In genomic region chr14:31168425-31168824, GRCm38 (mm10) we compare ENCODE assay signal across 8 mouse cellular contexts. TPM values are rescaled to one million over a fixed set of nuclear protein-coding genes. Genes with fewer than 3 reads are reported as not detected.
DNase-seq lines count a peak whose midpoint lies in the region; ATAC-seq and TF ChIP-seq lines count a peak whose summit lies in the region.

Stab1 (minus strand) TSS chr14:31168641.

- H3K4me2 ChIP-seq in heart, embryonic 15.5 days = peak within 1 kb of the TSS; percentile 55
- H3K4me2 ChIP-seq in liver, postnatal 0 days (ENCODE audit: low read depth, low read length) = 0 out of 2 replicates have a peak within 1 kb of the TSS, but pooled peaks have one; percentile 4
- H3K4me2 ChIP-seq in stomach, embryonic 16.5 days (ENCODE audit: low read depth, low read length) = 0 out of 2 replicates have a peak within 1 kb of the TSS, but pooled peaks have one; percentile 21

- peak; percentile 47; the same call in 1 of the 2 replicates for ATAC-seq in heart, embryonic 15.5 days (replicated peaks; ENCODE audit: insufficient number of reproducible peaks, insufficient read depth, low FRiP score, low read depth)
- peak; percentile 7; the same call in 1 of the 2 replicates for ATAC-seq in liver, postnatal 0 days
- no peak for ATAC-seq in stomach, embryonic 16.5 days (ENCODE audit: insufficient read depth, low FRiP score)
- ATAC-seq in megakaryocyte-erythroid progenitor cell, adult 5-6 weeks (replicated peaks; ENCODE audit: low FRiP score, low TSS enrichment, poor library complexity, severe bottlenecking) = no peak

- peak within 1 kb of the TSS; percentile 19; the same call in 1 of the 2 replicates for H3K27ac ChIP-seq in embryonic facial prominence, embryonic 10.5 days (replicated peaks)
- peak within 1 kb of the TSS; percentile 66 for H3K27ac ChIP-seq in heart, embryonic 15.5 days
- H3K27ac ChIP-seq in liver, postnatal 0 days (ENCODE audit: low read depth) = peak within 1 kb of the TSS; percentile 69
- peak within 1 kb of the TSS; percentile 53; the same call in 1 of the 2 replicates for H3K27ac ChIP-seq in stomach, embryonic 16.5 days (ENCODE audit: low read length)

- no peaks in the 10 kb centered on the region for H3K9me3 ChIP-seq in embryonic facial prominence, embryonic 10.5 days
- no peaks in the 10 kb centered on the region for H3K9me3 ChIP-seq in heart, embryonic 15.5 days (replicated peaks)
- no peaks in the 10 kb centered on the region for H3K9me3 ChIP-seq in liver, postnatal 0 days (ENCODE audit: low read length)
- no peaks in the 10 kb centered on the region for H3K9me3 ChIP-seq in stomach, embryonic 16.5 days (replicated peaks; ENCODE audit: control insufficient read depth, low read length)

- H3K9ac ChIP-seq in heart, embryonic 15.5 days = peak within 1 kb of the TSS; percentile 38
- H3K9ac ChIP-seq in liver, postnatal 0 days (replicated peaks) = peak within 1 kb of the TSS; percentile 50
- H3K9ac ChIP-seq in stomach, embryonic 16.5 days (ENCODE audit: low read length) = peak within 1 kb of the TSS; percentile 43

- DNase-seq in adrenal gland, adult (ENCODE audit: inconsistent age in 2 of 2, low spot score in 1 of 2) = peak; percentile 66 to 77
- no peak for DNase-seq in embryonic facial prominence, embryonic 10.5 days (ENCODE audit: low spot score)
- DNase-seq in kidney, postnatal 10 days = peak; percentile 74
- no peak for DNase-seq in liver, postnatal 0 days
- DNase-seq in c-Kit-positive CD71-positive TER-119-positive erythroid progenitor cells, embryonic 14.5 days (ENCODE audit: low spot score) = no peak

- peak; percentile 60; the same call in 1 of the 2 replicates for TF ChIP-seq EP300 in liver, postnatal 0 days (IDR thresholded peaks at IDR 0.05; ENCODE audit: low read depth)

- WGBS in embryonic facial prominence, embryonic 10.5 days = 57% methylated on average over 10 of the region's 10 CpGs
- WGBS in heart, embryonic 15.5 days = 23% methylated on average over 10 of the region's 10 CpGs
- 15% methylated on average over 10 of the region's 10 CpGs for WGBS in liver, postnatal 0 days (ENCODE audit: insufficient replicate concordance)
- WGBS in stomach, embryonic 16.5 days = 30% methylated on average over 10 of the region's 10 CpGs

- TF ChIP-seq CTCF in liver, postnatal 0 days (IDR thresholded peaks at IDR 0.05; ENCODE audit: low read depth) = no peak

- peaks cover 40% of the 10 kb centered on the region for H3K36me3 ChIP-seq in embryonic facial prominence, embryonic 10.5 days (replicated peaks)
- H3K36me3 ChIP-seq in heart, embryonic 15.5 days = peaks cover 36% of the 10 kb centered on the region
- H3K36me3 ChIP-seq in liver, postnatal 0 days (replicated peaks; ENCODE audit: insufficient read depth, low read length) = peaks cover 33% of the 10 kb centered on the region
- peaks cover 34% of the 10 kb centered on the region for H3K36me3 ChIP-seq in stomach, embryonic 16.5 days (ENCODE audit: control insufficient read depth, insufficient read depth, low read length)

- peaks cover 21% of the 10 kb centered on the region for H3K4me1 ChIP-seq in embryonic facial prominence, embryonic 10.5 days
- peaks cover 62% of the 10 kb centered on the region for H3K4me1 ChIP-seq in heart, embryonic 15.5 days (replicated peaks)
- peaks cover 25% of the 10 kb centered on the region for H3K4me1 ChIP-seq in liver, postnatal 0 days (ENCODE audit: insufficient read depth)
- H3K4me1 ChIP-seq in stomach, embryonic 16.5 days (ENCODE audit: control insufficient read depth, insufficient read depth, low read length) = 0 out of 2 replicates have a peak, but pooled peaks cover 8% of the 10 kb centered on the region

- H3K4me3 ChIP-seq in embryonic facial prominence, embryonic 10.5 days = peak within 1 kb of the TSS; percentile 32
- H3K4me3 ChIP-seq in heart, embryonic 15.5 days = peak within 1 kb of the TSS; percentile 45
- H3K4me3 ChIP-seq in liver, postnatal 0 days (ENCODE audit: low read depth, low read length) = peak within 1 kb of the TSS; percentile 24
- peak within 1 kb of the TSS; percentile 21 for H3K4me3 ChIP-seq in stomach, embryonic 16.5 days (replicated peaks; ENCODE audit: low read length)

- no peaks in the 10 kb centered on the region for H3K27me3 ChIP-seq in embryonic facial prominence, embryonic 10.5 days (replicated peaks; ENCODE audit: low read depth, poor library complexity, severe bottlenecking)
- H3K27me3 ChIP-seq in heart, embryonic 15.5 days = no peaks in the 10 kb centered on the region
- H3K27me3 ChIP-seq in liver, postnatal 0 days (ENCODE audit: insufficient read depth, low read length) = no peaks in the 10 kb centered on the region
- H3K27me3 ChIP-seq in stomach, embryonic 16.5 days (ENCODE audit: control insufficient read depth, insufficient read depth, low read length) = no peaks in the 10 kb centered on the region

RNA-seq across cellular contexts. Expression of gene Stab1, which starts in this region (rescaled TPM):
- polyA plus RNA-seq in embryonic facial prominence, embryonic 10.5 days (2016; fragmentation: Nextera tagmentation; extraction: Ambion mirVana) = 21.0 and 22.3 TPM in 2 replicates
- 43.7 and 46.8 TPM in 2 replicates for polyA plus RNA-seq in heart, embryonic 15.5 days (2015; fragmentation: Nextera tagmentation; extraction: Ambion mirVana)
- polyA plus RNA-seq in liver, postnatal 0 days (2015; fragmentation: Nextera tagmentation; extraction: Ambion mirVana) = 34.7 and 42.5 TPM in 2 replicates
- 37.7 and 41.9 TPM in 2 replicates for polyA plus RNA-seq in stomach, embryonic 16.5 days (2015; fragmentation: Nextera tagmentation; extraction: Ambion mirVana)
- 0.20 and 0.37 TPM in 2 replicates for total RNA-seq in megakaryocyte-erythroid progenitor cell, adult 5-6 weeks (2014; fragmentation: Nextera tagmentation)
- total RNA-seq in megakaryocyte-erythroid progenitor cell, adult 5-6 weeks (2017) = not detected in 2 replicates

Comparison
In these comparisons a context has a peak if more than half of its experiments do, and no peak if none do; other contexts are left out.
1. DNase-seq: peak in adrenal gland, adult (2 of 2) and kidney, postnatal 10 days (single experiment); none in embryonic facial prominence, embryonic 10.5 days (single experiment), liver, postnatal 0 days (single experiment) and c-Kit-positive CD71-positive TER-119-positive erythroid progenitor cells, embryonic 14.5 days (single experiment).
2. H3K27ac ChIP-seq: peak in every context shown above with its lines; median percentile 69 in liver, postnatal 0 days; 66 in heart, embryonic 15.5 days; 53 in stomach, embryonic 16.5 days; 19 in embryonic facial prominence, embryonic 10.5 days.
3. ATAC-seq: peak in heart, embryonic 15.5 days (single experiment) and liver, postnatal 0 days (single experiment); none in stomach, embryonic 16.5 days (single experiment) and megakaryocyte-erythroid progenitor cell, adult 5-6 weeks (single experiment).
4. H3K4me2 ChIP-seq: peak in every context shown above with its lines; median percentile 55 in heart, embryonic 15.5 days; 21 in stomach, embryonic 16.5 days; 4 in liver, postnatal 0 days.
5. Peak in every context shown above with its lines, with median percentiles within 50 percentile points of each other: H3K4me3 ChIP-seq and H3K9ac ChIP-seq.